ENCODE assay signal across 8 mouse cellular contexts in the genomic region with DNA sequence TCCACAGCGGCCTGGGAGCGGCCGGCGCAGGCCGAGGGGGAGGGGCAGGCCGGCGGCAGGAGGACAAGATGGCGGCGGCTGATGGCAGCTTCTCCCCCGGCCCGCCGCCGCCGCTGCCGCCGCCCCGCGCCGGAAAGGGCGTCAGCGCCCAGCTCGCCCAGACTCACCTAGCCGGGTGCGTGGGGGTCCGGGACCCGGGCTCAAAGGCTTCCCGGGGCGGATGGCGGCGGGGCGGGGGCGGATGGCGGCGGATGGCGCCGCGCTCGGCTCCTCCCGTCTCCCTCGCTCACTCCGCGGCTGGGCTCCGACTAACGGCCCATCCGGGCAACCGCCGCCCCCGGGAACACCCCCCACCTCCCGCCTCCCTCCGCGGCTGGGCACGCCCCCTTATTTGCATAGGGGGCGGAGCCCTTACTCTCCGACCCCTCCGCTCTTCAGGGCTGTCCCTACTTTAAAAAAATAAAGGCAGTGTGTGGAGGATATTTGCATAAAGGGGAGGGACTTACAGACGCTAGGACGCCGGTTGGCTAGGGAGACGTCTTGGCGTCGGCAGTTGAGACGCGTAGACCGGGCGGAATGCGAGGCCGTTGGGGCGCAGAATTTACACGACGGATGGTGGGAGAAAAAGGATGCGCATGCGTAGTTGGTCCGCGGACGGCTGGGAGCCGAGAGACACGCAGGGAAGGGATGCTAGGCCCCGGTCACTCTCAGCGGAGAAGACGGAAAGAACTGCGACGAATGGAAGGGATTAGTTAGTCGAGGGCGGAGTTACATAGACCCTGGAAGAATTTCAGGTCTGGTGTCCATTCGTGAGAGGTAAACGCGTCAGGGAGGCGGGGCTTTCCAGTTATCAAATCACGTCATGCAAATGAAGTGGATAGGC. TPM values are rescaled to one million over a fixed set of nuclear protein-coding genes. Genes with fewer than 3 reads are reported as not detected.
A peak's percentile ranks its signal among the peaks of the same experiment; 100 is the strongest.
DNase-seq lines count a peak whose midpoint lies in the region; ATAC-seq lines count a peak whose summit lies in the region.

A gene (minus strand): TSS at position 330 of the 883 bp plus-strand sequence.

- peak; percentile 94 to 95 for DNase-seq in adrenal gland, adult 18-20 months (ENCODE audit: low spot score in 2 of 2)
- DNase-seq in embryo, embryonic 11 days, result peak; percentile 99
- peak; percentile 98 for DNase-seq in gastrocnemius, postnatal 25 days
- DNase-seq in intestine, embryonic 14.5 days (ENCODE audit: low spot score), result peak; percentile 98
- DNase-seq in left cerebral cortex, postnatal 14 days (ENCODE audit: low spot score in 2 of 2), result peak; percentile 99
- DNase-seq in mesoderm, embryonic 11.5 days (ENCODE audit: low read depth, low spot score), result peak; percentile 100
- DNase-seq in right cerebral cortex, postnatal 36 days (ENCODE audit: low spot score in 2 of 2), result peak; percentile 99
- peak; percentile 98 for DNase-seq in yolk sac, embryonic 10.5 days (ENCODE audit: low spot score)

- under 1% methylated on average over 79 of the region's 89 CpGs for WGBS in intestine, embryonic 14.5 days

- peak within 1 kb of the TSS; percentile 98 for H3K4me2 ChIP-seq in intestine, embryonic 14.5 days (ENCODE audit: low read length)

- H3K27me3 ChIP-seq in intestine, embryonic 14.5 days (replicated peaks; ENCODE audit: control insufficient read depth, insufficient read depth, low read length), result no peaks in the 10 kb centered on the region

- H3K9me3 ChIP-seq in intestine, embryonic 14.5 days (ENCODE audit: control insufficient read depth, low read length), result no peaks in the 10 kb centered on the region

- ATAC-seq in intestine, embryonic 14.5 days (replicated peaks; ENCODE audit: low FRiP score, low TSS enrichment, low read depth), result peak; percentile 94

- intact Hi-C loops in left cerebral cortex, postnatal 14 days (cut with DNase I), result no loop called here

- peak within 1 kb of the TSS; percentile 87 for H3K9ac ChIP-seq in intestine, embryonic 14.5 days (ENCODE audit: low read length)

- peaks cover 19% of the 10 kb centered on the region for H3K4me1 ChIP-seq in intestine, embryonic 14.5 days (replicated peaks; ENCODE audit: control insufficient read depth, insufficient read depth, low read length)

- peaks cover 28% of the 10 kb centered on the region for H3K36me3 ChIP-seq in intestine, embryonic 14.5 days (ENCODE audit: control insufficient read depth, insufficient read depth, low read length)

- peak within 1 kb of the TSS; percentile 65 for H3K4me3 ChIP-seq in intestine, embryonic 14.5 days (ENCODE audit: low read depth, low read length)

- peak within 1 kb of the TSS; percentile 99 for H3K27ac ChIP-seq in intestine, embryonic 14.5 days (ENCODE audit: low read depth)

RNA-seq across cellular contexts. Expression of the gene that starts here (rescaled TPM):
- total RNA-seq in adrenal gland, adult 18-20 months (2021), result 100 to 1,000 TPM; 214 to 251 TPM
- 100 to 1,000 TPM in 1 of 2 experiments, 10 to 100 TPM in 1; 93.3 to 102 TPM for total RNA-seq in gastrocnemius, postnatal 25 days (2021)
- polyA plus RNA-seq in intestine, embryonic 14.5 days (2014; fragmentation: Nextera tagmentation; extraction: Ambion mirVana), result 186 and 196 TPM in 2 replicates
- 100 to 1,000 TPM; 272 to 274 TPM for total RNA-seq in left cerebral cortex, postnatal 14 days (2021)

Comparison
In these comparisons a context has a peak if more than half of its experiments do, and no peak if none do; other contexts are left out.
1. Peak in every context shown above with its lines: DNase-seq, ATAC-seq, H3K4me3 ChIP-seq and H3K27ac ChIP-seq.